Mouse (Mus musculus): ENCODE results near the gene Creb5.

DNA sequence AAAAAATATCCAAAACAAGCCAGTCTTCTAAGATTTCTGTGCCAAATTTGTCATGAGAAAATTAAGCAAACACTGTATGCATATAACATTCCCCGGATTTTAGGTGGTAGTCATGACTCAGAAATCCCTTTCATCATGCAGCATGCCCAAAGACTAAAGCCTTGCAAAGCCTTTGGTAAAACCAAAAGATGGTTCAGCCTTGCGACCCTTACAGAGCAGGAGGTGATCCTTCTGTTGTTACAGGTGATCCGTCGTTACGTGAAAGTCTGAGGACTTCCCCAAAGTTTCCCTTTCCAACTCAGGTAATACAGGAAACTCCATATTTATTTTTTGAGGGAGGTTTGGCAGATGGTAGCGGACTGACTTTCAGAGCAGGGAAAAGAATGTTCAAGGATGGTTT lies 122.1 kb downstream of the Creb5 start:
- TF ChIP-seq HCFC1 (IDR thresholded peaks at IDR 0.05; ENCODE audit: borderline replicate concordance, insufficient read depth, low read length) (no peak), ZC3H11A (IDR thresholded peaks at IDR 0.05; ENCODE audit: borderline replicate concordance, low read depth, low read length) (no peak), CHD2 (IDR thresholded peaks at IDR 0.05; ENCODE audit: low read depth, low read length) (no peak), MAFK (IDR thresholded peaks at IDR 0.05; ENCODE audit: insufficient read depth, low read depth, low read length) (no peak)
